Mouse (Mus musculus) small intestine, adult 2 months (tissue): ENCODE measurements around the gene Icmt.

Source experiments
- CTCF ChIP-seq: fragments of 200-500 bp; IDR thresholded peaks from 2 replicates; pipeline ENCODE4 v1.5.1; 2012; ENCODE audit warnings: low read depth, mild to moderate bottlenecking, control low read depth, inconsistent platforms, low read length, moderate library complexity, mixed read lengths; ENCODE audit not compliant: insufficient replicate concordance, insufficient read length; ENCODE audit errors: extremely low read depth
- POLR2A ChIP-seq: fragments of 200-500 bp; IDR thresholded peaks from 2 replicates; pipeline ENCODE4 v1.6.1; 2012; ENCODE audit warnings: low read depth, mild to moderate bottlenecking, control low read depth, inconsistent platforms, low read length, moderate library complexity

DNA sequence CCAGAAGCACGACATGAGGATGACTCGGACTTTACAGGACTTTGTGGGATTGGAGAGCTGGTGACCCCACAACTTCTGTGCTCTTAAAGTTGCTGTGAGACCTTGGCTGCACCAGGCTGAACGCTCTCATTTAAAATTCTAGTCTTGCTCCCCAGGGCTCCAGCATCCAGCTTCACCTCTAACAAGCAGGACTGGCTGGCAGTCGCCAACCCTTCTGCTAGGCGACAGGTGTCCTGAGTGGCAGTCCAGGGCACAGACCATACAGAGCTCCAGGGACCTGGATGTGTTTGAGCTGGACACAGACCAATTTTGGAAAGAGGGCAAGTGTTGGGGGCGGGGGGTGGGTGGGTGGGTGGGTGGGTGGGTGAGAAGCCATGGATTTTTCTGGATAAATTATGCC, 40.7 kb downstream of the Icmt start:
- TF ChIP-seq CTCF, result no peak
- no peak for TF ChIP-seq POLR2A
